Mouse (Mus musculus): ENCODE results near the gene Bmper. TPM values are rescaled to one million over a fixed set of nuclear protein-coding genes. Genes with fewer than 3 reads are reported as not detected.

Gene Bmper
- polyA plus RNA-seq, 1 experiment = 12.0 TPM

GRCm38 (mm10) chr9:23396186-23396585, 173.3 kb downstream of the Bmper start:
- no peaks in the 10 kb centered on the region for H3K4me1 ChIP-seq (ENCODE audit: control insufficient read depth, insufficient read depth, low read length)
- 61% methylated on average over 7 of the region's 7 CpGs for WGBS
- no peak for DNase-seq
- H3K4me3 ChIP-seq (replicated peaks; ENCODE audit: extremely low read depth, low read depth, low read length) = no peak overlapping the region
- no peak for TF ChIP-seq POLR2A (IDR thresholded peaks at IDR 0.05; ENCODE audit: borderline replicate concordance, extremely low read depth, low read depth, low read length)

GRCm38 (mm10) chr9:23397876-23398275, 175.0 kb downstream of the Bmper start:
- 87% methylated on average over 3 of the region's 3 CpGs for WGBS
- TF ChIP-seq POLR2A (IDR thresholded peaks at IDR 0.05; ENCODE audit: borderline replicate concordance, extremely low read depth, low read depth, low read length) (no peak), CTCF (IDR thresholded peaks at IDR 0.05; ENCODE audit: insufficient read depth, low read length) (no peak)

GRCm38 (mm10) chr9:23399638-23400284, 176.9 kb downstream of the Bmper start:
- DNase-seq = no peak
- no peak for TF ChIP-seq CTCF (IDR thresholded peaks at IDR 0.05; ENCODE audit: insufficient read depth, low read length)
- TF ChIP-seq POLR2A (IDR thresholded peaks at IDR 0.05; ENCODE audit: borderline replicate concordance, extremely low read depth, low read depth, low read length) = no peak
- no peaks in the 10 kb centered on the region for H3K4me1 ChIP-seq (ENCODE audit: control insufficient read depth, insufficient read depth, low read length)
- 30% methylated on average over 6 of the region's 6 CpGs for WGBS
- no peak overlapping the region for H3K4me3 ChIP-seq (replicated peaks; ENCODE audit: extremely low read depth, low read depth, low read length)

More at GRCm38 (mm10) chr9:23397876-23398275, 175.0 kb downstream of the Bmper start:
- Histone ChIP-seq H3K4me3 (replicated peaks; ENCODE audit: extremely low read depth, low read depth, low read length) (no peak overlapping the region), H3K4me1 (ENCODE audit: control insufficient read depth, insufficient read depth, low read length) (no peaks in the 10 kb centered on the region)
- no peak for DNase-seq

GRCm38 (mm10) chr9:23407416-23407815, 184.5 kb downstream of the Bmper start:
- H3K4me1 ChIP-seq (ENCODE audit: control insufficient read depth, insufficient read depth, low read length) = no peaks in the 10 kb centered on the region
- TF ChIP-seq CTCF (IDR thresholded peaks at IDR 0.05; ENCODE audit: insufficient read depth, low read length) (no peak), POLR2A (IDR thresholded peaks at IDR 0.05; ENCODE audit: borderline replicate concordance, extremely low read depth, low read depth, low read length) (no peak)
- DNase-seq = no peak
- WGBS = 46% methylated on average over 6 of the region's 6 CpGs
- H3K4me3 ChIP-seq (replicated peaks; ENCODE audit: extremely low read depth, low read depth, low read length) = no peak overlapping the region

- H3K4me1 ChIP-seq (ENCODE audit: control insufficient read depth, insufficient read depth, low read length) = no peaks in the 10 kb centered on the region
- no peak for TF ChIP-seq CTCF (IDR thresholded peaks at IDR 0.05; ENCODE audit: insufficient read depth, low read length)
- DNase-seq = no peak
- WGBS = 75% methylated on average over 3 of the region's 3 CpGs
- no peak overlapping the region for H3K4me3 ChIP-seq (replicated peaks; ENCODE audit: extremely low read depth, low read depth, low read length)
These were observed 185.3 kb downstream of the Bmper start for GRCm38 (mm10) chr9:23407935-23408781.

GRCm38 (mm10) chr9:23410567-23410966, 187.7 kb downstream of the Bmper start:
- WGBS = 56% methylated on average over 2 of the region's 2 CpGs

GRCm38 (mm10) chr9:23412956-23413355, 190.1 kb downstream of the Bmper start:
- DNase-seq = no peak
- 72% methylated on average over 2 of the region's 2 CpGs for WGBS
- Histone ChIP-seq H3K4me1 (ENCODE audit: control insufficient read depth, insufficient read depth, low read length) (no peaks in the 10 kb centered on the region), H3K4me3 (replicated peaks; ENCODE audit: extremely low read depth, low read depth, low read length) (no peak overlapping the region)
- TF ChIP-seq CTCF (IDR thresholded peaks at IDR 0.05; ENCODE audit: insufficient read depth, low read length) (no peak), POLR2A (IDR thresholded peaks at IDR 0.05; ENCODE audit: borderline replicate concordance, extremely low read depth, low read depth, low read length) (no peak)

More at GRCm38 (mm10) chr9:23410567-23410966, 187.7 kb downstream of the Bmper start:
- TF ChIP-seq POLR2A (IDR thresholded peaks at IDR 0.05; ENCODE audit: borderline replicate concordance, extremely low read depth, low read depth, low read length) (no peak), CTCF (IDR thresholded peaks at IDR 0.05; ENCODE audit: insufficient read depth, low read length) (no peak)
- Histone ChIP-seq H3K4me1 (ENCODE audit: control insufficient read depth, insufficient read depth, low read length) (no peaks in the 10 kb centered on the region), H3K4me3 (replicated peaks; ENCODE audit: extremely low read depth, low read depth, low read length) (no peak overlapping the region)
- no peak for DNase-seq

GRCm38 (mm10) chr9:23419107-23419506, 196.2 kb downstream of the Bmper start:
- 93% methylated on average over 2 of the region's 2 CpGs for WGBS
- Histone ChIP-seq H3K4me1 (ENCODE audit: control insufficient read depth, insufficient read depth, low read length) (no peaks in the 10 kb centered on the region), H3K4me3 (replicated peaks; ENCODE audit: extremely low read depth, low read depth, low read length) (no peak overlapping the region)
- no peak for DNase-seq
- TF ChIP-seq POLR2A (IDR thresholded peaks at IDR 0.05; ENCODE audit: borderline replicate concordance, extremely low read depth, low read depth, low read length) (no peak), CTCF (IDR thresholded peaks at IDR 0.05; ENCODE audit: insufficient read depth, low read length) (no peak)

- Histone ChIP-seq H3K4me3 (replicated peaks; ENCODE audit: extremely low read depth, low read depth, low read length) (no peak overlapping the region), H3K4me1 (ENCODE audit: control insufficient read depth, insufficient read depth, low read length) (no peaks in the 10 kb centered on the region)
- TF ChIP-seq CTCF (IDR thresholded peaks at IDR 0.05; ENCODE audit: insufficient read depth, low read length) (no peak), POLR2A (IDR thresholded peaks at IDR 0.05; ENCODE audit: borderline replicate concordance, extremely low read depth, low read depth, low read length) (no peak)
- no peak for DNase-seq
- 79% methylated on average over 1 of the region's 1 CpGs for WGBS
These were observed 200.9 kb downstream of the Bmper start for GRCm38 (mm10) chr9:23423748-23424147.

- Histone ChIP-seq H3K4me3 (replicated peaks; ENCODE audit: extremely low read depth, low read depth, low read length) (no peak overlapping the region), H3K4me1 (ENCODE audit: control insufficient read depth, insufficient read depth, low read length) (no peaks in the 10 kb centered on the region)
- 83% methylated on average over 2 of the region's 2 CpGs for WGBS
- TF ChIP-seq POLR2A (IDR thresholded peaks at IDR 0.05; ENCODE audit: borderline replicate concordance, extremely low read depth, low read depth, low read length) = no peak
- TF ChIP-seq CTCF (IDR thresholded peaks at IDR 0.05; ENCODE audit: insufficient read depth, low read length) = no peak
- DNase-seq = no peak
These were observed 209.8 kb downstream of the Bmper start for GRCm38 (mm10) chr9:23432631-23433030.
